Mouse (Mus musculus): ENCODE results near the gene Mrtfa. TPM values are rescaled to one million over a fixed set of nuclear protein-coding genes. Genes with fewer than 3 reads are reported as not detected.
"Not testable (repeated sequence)": the region's sequence is repeated elsewhere in the genome, so short reads cannot be mapped to it uniquely, and the experiment has no call there.

Gene Mrtfa
- polyA plus RNA-seq, 1 experiment, result 80.0 TPM

DNA sequence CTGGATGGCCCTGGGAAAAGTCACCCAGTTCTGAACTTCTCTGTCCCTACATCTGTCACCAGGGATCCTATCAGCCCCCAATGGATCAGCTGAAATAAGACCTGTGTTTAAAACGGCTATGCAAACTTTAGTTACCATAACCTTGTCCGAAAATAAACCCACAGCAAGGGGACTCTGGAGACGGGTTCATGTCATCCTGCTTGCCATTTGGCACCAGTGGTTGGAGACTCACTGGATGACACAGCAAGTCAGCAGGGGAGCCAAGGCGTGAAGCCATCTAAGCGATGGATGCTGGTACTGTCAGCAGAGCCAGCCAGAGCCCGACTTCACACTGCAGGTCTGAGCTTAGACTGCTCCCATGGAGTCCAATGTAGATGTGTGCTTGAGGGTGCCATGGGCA lies 30.9 kb upstream of the Mrtfa start:
- H3K4me1 ChIP-seq (ENCODE audit: control insufficient read depth, insufficient read depth, insufficient read length), result no peaks in the 10 kb centered on the region
- TF ChIP-seq CTCF (IDR thresholded peaks at IDR 0.05; ENCODE audit: extremely low read depth, insufficient read depth, insufficient read length, insufficient replicate concordance) (no peak), POLR2A (IDR thresholded peaks at IDR 0.05; ENCODE audit: low read depth, low read length) (no peak)
- H3K27me3 ChIP-seq (ENCODE audit: control insufficient read depth, insufficient read depth, low read length), result no peaks in the 10 kb centered on the region
- no peak overlapping the region for H3K4me3 ChIP-seq (ENCODE audit: extremely low read depth, insufficient read depth, insufficient read length)
- WGBS, result 79% methylated on average over 6 of the region's 6 CpGs
- no peaks in the 10 kb centered on the region for H3K36me3 ChIP-seq (ENCODE audit: control insufficient read depth, insufficient read depth, low read length)
- H3K27ac ChIP-seq (ENCODE audit: insufficient read depth, low read length), result no peak overlapping the region
- DNase-seq (ENCODE audit: low read depth in 1 of 2, low spot score in 2 of 2), result no peak

DNA sequence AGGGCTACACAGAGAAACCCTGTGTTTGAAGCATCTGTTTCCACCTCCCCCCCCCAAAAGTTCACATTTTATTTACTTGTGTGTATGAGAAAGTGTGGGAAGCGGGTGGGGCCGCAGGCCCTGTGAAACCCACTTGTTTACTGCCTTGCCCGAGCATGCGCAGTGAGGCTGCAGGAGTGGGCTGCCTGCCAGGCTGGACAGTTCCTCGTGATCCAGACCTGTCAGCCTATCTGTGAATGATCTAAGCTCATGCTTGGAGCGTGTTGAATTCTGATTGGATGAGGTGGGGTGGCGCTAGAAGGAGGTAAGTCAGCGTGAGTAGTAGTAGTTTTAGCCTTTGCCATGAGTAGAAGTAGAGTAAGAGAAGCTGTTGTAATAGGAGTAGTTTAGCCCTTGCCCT lies 29.5 kb upstream of the Mrtfa start:
- H3K4me3 ChIP-seq (ENCODE audit: extremely low read depth, insufficient read depth, insufficient read length); H3K27ac ChIP-seq (ENCODE audit: insufficient read depth, low read length); DNase-seq (ENCODE audit: low read depth in 1 of 2, low spot score in 2 of 2); H3K27me3 ChIP-seq (ENCODE audit: control insufficient read depth, insufficient read depth, low read length); H3K36me3 ChIP-seq (ENCODE audit: control insufficient read depth, insufficient read depth, low read length); H3K4me1 ChIP-seq (ENCODE audit: control insufficient read depth, insufficient read depth, insufficient read length): not testable (repeated sequence)
- WGBS, result 87% methylated on average over 8 of the region's 8 CpGs

DNA sequence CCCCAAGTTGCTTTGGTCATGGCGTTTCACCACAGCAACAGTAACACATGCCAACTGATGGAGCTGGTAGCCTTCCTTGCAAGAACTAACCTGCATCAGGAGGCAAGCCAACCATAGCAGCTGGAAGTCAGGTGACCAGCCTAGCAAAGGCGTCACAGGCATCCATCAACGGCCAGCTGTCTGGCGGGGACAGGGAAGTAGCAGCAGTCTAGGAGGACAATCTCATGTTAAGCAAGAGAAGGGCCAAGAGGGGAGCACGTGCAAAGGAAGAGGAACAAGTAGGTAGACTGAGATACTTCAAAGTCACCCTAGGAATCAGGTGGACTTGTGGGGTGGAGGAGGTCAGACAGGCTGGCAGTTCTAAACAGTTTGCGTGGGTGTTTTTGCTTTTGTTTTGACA lies 28.5 kb upstream of the Mrtfa start:
- no peak overlapping the region for H3K27ac ChIP-seq (ENCODE audit: insufficient read depth, low read length)
- H3K27me3 ChIP-seq (ENCODE audit: control insufficient read depth, insufficient read depth, low read length), result no peaks in the 10 kb centered on the region
- no peaks in the 10 kb centered on the region for H3K4me1 ChIP-seq (ENCODE audit: control insufficient read depth, insufficient read depth, insufficient read length)
- DNase-seq (ENCODE audit: low read depth in 1 of 2, low spot score in 2 of 2), result no peak
- no peaks in the 10 kb centered on the region for H3K36me3 ChIP-seq (ENCODE audit: control insufficient read depth, insufficient read depth, low read length)
- 38% methylated on average over 6 of the region's 6 CpGs for WGBS
- TF ChIP-seq CTCF (IDR thresholded peaks at IDR 0.05; ENCODE audit: extremely low read depth, insufficient read depth, insufficient read length, insufficient replicate concordance) (no peak), POLR2A (IDR thresholded peaks at IDR 0.05; ENCODE audit: low read depth, low read length) (no peak)
- no peak overlapping the region for H3K4me3 ChIP-seq (ENCODE audit: extremely low read depth, insufficient read depth, insufficient read length)

DNA sequence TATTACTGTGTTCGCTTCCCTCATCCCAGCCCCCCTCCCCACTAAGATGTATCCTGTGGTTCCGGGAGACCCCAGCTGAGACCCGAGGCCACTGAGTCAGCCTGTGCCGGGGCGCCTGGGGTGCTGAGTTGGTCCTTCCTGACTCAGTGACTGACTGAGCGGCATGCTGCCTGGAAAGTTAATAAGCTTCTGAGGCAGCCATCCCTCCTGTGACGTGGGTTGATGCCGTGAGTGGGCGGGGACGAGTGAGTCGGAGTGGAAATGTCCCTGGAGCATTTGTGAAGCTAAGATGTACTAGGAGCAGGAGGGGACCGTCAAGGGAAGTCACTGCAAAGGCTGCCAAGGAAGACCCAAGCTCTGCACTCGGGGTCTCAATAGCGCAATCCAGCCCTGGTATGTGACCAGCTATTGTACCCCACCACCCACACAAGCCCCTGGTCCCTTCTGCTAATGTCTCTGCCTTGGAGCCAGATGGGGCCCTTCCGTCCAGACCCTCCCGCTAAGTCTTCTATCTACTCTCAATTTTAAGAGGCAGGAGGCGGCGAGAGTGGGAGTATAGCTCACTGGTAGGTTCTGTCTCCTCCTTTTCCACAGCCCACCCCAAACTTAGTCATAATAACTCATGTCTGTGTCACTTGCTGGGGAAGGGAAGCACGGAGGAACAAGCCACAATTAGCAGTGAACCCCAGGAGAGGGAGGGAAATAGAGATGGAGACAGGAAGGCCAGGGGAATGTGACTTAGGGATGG lies 26.5 kb upstream of the Mrtfa start:
- WGBS, result 87% methylated on average over 19 of the region's 19 CpGs
- no peak for DNase-seq (ENCODE audit: low read depth in 1 of 2, low spot score in 2 of 2)
- no peak for TF ChIP-seq POLR2A (IDR thresholded peaks at IDR 0.05; ENCODE audit: low read depth, low read length)
- TF ChIP-seq CTCF (IDR thresholded peaks at IDR 0.05; ENCODE audit: extremely low read depth, insufficient read depth, insufficient read length, insufficient replicate concordance), result no peak

DNA sequence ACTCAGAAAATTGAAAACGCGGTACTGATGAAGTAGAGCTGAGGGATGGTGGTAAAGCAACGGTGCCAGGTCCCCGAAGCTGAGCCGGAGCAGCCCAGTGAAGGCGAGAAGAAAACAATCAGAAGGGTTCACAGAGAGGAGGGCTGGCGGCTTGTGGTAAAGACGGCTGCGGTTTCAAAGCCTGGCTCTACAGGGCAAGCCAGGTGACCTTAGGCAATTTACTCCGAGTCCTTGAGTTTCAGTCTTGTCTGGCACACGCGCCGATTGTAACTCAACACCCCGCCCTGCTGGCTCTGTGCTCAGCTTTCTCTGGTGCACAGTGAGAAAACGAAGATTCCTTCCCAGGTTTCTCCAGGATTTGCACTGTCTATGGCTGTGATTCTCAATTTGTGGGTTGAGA lies 22.4 kb upstream of the Mrtfa start:
- peaks cover 2% of the 10 kb centered on the region; the same call in 1 of the 2 replicates for H3K4me1 ChIP-seq (ENCODE audit: control insufficient read depth, insufficient read depth, insufficient read length)
- H3K27ac ChIP-seq (ENCODE audit: insufficient read depth, low read length), result no peak overlapping the region
- no peak for DNase-seq (ENCODE audit: low read depth in 1 of 2, low spot score in 2 of 2)
- H3K36me3 ChIP-seq (ENCODE audit: control insufficient read depth, insufficient read depth, low read length), result no peaks in the 10 kb centered on the region
- H3K27me3 ChIP-seq (ENCODE audit: control insufficient read depth, insufficient read depth, low read length), result no peaks in the 10 kb centered on the region
- H3K4me3 ChIP-seq (ENCODE audit: extremely low read depth, insufficient read depth, insufficient read length), result no peak overlapping the region
- 85% methylated on average over 15 of the region's 15 CpGs for WGBS
- TF ChIP-seq POLR2A (IDR thresholded peaks at IDR 0.05; ENCODE audit: low read depth, low read length), result no peak
- no peak for TF ChIP-seq CTCF (IDR thresholded peaks at IDR 0.05; ENCODE audit: extremely low read depth, insufficient read depth, insufficient read length, insufficient replicate concordance)

More for the DNA sequence above, 26.5 kb upstream of the Mrtfa start:
- no peaks in the 10 kb centered on the region for H3K27me3 ChIP-seq (ENCODE audit: control insufficient read depth, insufficient read depth, low read length)
- no peak overlapping the region for H3K4me3 ChIP-seq (ENCODE audit: extremely low read depth, insufficient read depth, insufficient read length)
- no peak overlapping the region for H3K27ac ChIP-seq (ENCODE audit: insufficient read depth, low read length)
- no peaks in the 10 kb centered on the region for H3K4me1 ChIP-seq (ENCODE audit: control insufficient read depth, insufficient read depth, insufficient read length)
- no peaks in the 10 kb centered on the region for H3K36me3 ChIP-seq (ENCODE audit: control insufficient read depth, insufficient read depth, low read length)

DNA sequence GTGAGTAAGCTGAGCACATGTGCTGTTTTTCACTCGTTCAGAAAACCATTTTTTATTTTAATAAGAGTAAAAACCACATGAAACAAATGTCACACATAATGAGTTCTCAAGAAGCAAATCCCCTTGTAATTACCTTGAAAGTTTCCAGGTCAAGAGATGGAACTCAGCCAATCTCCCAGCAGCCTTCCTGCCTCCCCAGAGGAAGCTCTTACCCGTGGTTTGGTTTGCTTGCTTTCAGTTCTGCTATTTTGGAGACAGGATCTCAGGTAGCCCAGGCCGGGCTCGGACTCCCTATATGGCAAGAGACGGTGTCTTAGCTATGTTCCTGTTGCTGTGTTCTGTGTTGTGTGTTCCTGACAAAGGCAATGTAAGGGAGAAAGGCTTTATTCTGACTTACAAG lies 19.9 kb upstream of the Mrtfa start:
- no peak for TF ChIP-seq CTCF (IDR thresholded peaks at IDR 0.05; ENCODE audit: extremely low read depth, insufficient read depth, insufficient read length, insufficient replicate concordance)
- no peak for TF ChIP-seq POLR2A (IDR thresholded peaks at IDR 0.05; ENCODE audit: low read depth, low read length)
- peak; percentile 57 to 63 for DNase-seq (ENCODE audit: low read depth in 1 of 2, low spot score in 2 of 2)
- Histone ChIP-seq H3K4me1 (ENCODE audit: control insufficient read depth, insufficient read depth, insufficient read length) (peaks cover 2% of the 10 kb centered on the region; the same call in 1 of the 2 replicates), H3K4me3 (ENCODE audit: extremely low read depth, insufficient read depth, insufficient read length) (no peak overlapping the region), H3K27me3 (ENCODE audit: control insufficient read depth, insufficient read depth, low read length) (no peaks in the 10 kb centered on the region), H3K36me3 (ENCODE audit: control insufficient read depth, insufficient read depth, low read length) (no peaks in the 10 kb centered on the region), H3K27ac (ENCODE audit: insufficient read depth, low read length) (no peak overlapping the region)
- 12% methylated on average over 5 of the region's 5 CpGs for WGBS

DNA sequence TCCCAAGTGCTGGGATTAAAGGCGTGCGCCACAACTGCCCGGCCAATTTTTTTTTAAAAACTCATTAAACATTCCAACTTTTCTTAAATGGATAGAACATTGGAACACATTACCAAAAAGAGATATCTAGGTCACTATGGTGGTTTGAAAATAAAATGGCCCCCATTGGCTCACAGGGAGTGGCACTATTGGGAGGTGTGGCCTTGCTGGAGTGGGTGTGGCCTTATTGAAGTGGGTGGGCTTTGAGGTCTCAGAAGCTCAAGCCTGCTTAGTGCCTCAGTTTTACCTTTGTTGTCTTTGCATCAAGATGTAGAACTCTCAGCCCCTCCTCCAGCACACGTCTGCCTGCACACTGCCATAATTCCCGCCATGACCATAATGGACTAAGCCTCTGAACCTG lies 11.9 kb upstream of the Mrtfa start:
- Histone ChIP-seq H3K4me3 (ENCODE audit: extremely low read depth, insufficient read depth, insufficient read length) (no peak overlapping the region), H3K27ac (ENCODE audit: insufficient read depth, low read length) (no peak overlapping the region), H3K4me1 (ENCODE audit: control insufficient read depth, insufficient read depth, insufficient read length) (no peaks in the 10 kb centered on the region; the same call in 1 of the 2 replicates), H3K36me3 (ENCODE audit: control insufficient read depth, insufficient read depth, low read length) (no peaks in the 10 kb centered on the region), H3K27me3 (ENCODE audit: control insufficient read depth, insufficient read depth, low read length) (no peaks in the 10 kb centered on the region)
- TF ChIP-seq CTCF (IDR thresholded peaks at IDR 0.05; ENCODE audit: extremely low read depth, insufficient read depth, insufficient read length, insufficient replicate concordance) (no peak), POLR2A (IDR thresholded peaks at IDR 0.05; ENCODE audit: low read depth, low read length) (no peak)
- no peak for DNase-seq (ENCODE audit: low read depth in 1 of 2, low spot score in 2 of 2)
- 95% methylated on average over 5 of the region's 5 CpGs for WGBS
